Mouse (Mus musculus) neural tube, embryonic 14.5 days (tissue): Measurements from ENCODE around the gene Siva1. TPM values are rescaled to one million over a fixed set of nuclear protein-coding genes. Genes with fewer than 3 reads are reported as not detected.

ENCODE experiments used
- ATAC-seq: fragments of 200-750 bp; cut with Nextera tagmentation; 2 replicates; pipeline ENCODE4 v1.8.0; 2017; ENCODE audit warnings: low read depth, mild to moderate bottlenecking, moderate TSS enrichment, moderate library complexity
- H3K27ac ChIP-seq: fragments of 300-500 bp; sonication (generic); 2 replicates; pipeline ENCODE4 v1.5.1; 2014; ENCODE audit warnings: low read depth, mild to moderate bottlenecking, control low read depth, low read length, moderate library complexity, mixed read lengths
- H3K27me3 ChIP-seq: fragments of 300-500 bp; sonication (generic); 2 replicates; pipeline ENCODE4 v1.6.1; 2014; ENCODE audit warnings: low read length; ENCODE audit not compliant: control insufficient read depth, insufficient read depth
- H3K36me3 ChIP-seq: fragments of 300-500 bp; sonication (generic); 2 replicates; pipeline ENCODE4 v1.6.1; 2014; ENCODE audit warnings: low read length, mixed read lengths; ENCODE audit not compliant: control insufficient read depth, insufficient read depth
- H3K4me1 ChIP-seq: fragments of 300-500 bp; sonication (generic); 2 replicates; pipeline ENCODE4 v1.6.1; 2014; ENCODE audit warnings: low read length; ENCODE audit not compliant: control insufficient read depth, insufficient read depth
- H3K4me2 ChIP-seq: fragments of 300-500 bp; sonication (generic); 2 replicates; pipeline ENCODE4 v1.6.1; 2014; ENCODE audit warnings: mild to moderate bottlenecking, low read depth, low read length, control low read depth
- H3K4me3 ChIP-seq: fragments of 300-500 bp; sonication (generic); 2 replicates; pipeline ENCODE4 v1.5.1; 2014; ENCODE audit warnings: low read depth, low read length, control low read depth, mixed read lengths
- H3K9ac ChIP-seq: fragments of 300-500 bp; sonication (generic); replicated peaks from 2 replicates; pipeline ENCODE4 v1.6.1; 2014; ENCODE audit warnings: low read depth, mild to moderate bottlenecking, control low read depth, low read length, mixed read lengths
- H3K9me3 ChIP-seq: fragments of 300-500 bp; sonication (generic); 2 replicates; pipeline ENCODE4 v1.6.1; 2016; ENCODE audit warnings: low read length; ENCODE audit not compliant: control insufficient read depth
- WGBS: fragments of 180-500 bp; shearing (Covaris S2); extraction: QIAGEN DNeasy Blood & Tissue Kit; methylation state at CpG from one replicate; pipeline ENCODE4 v1.1.7; 2014; 5-methylcytosine and 5-hydroxymethylcytosine counted together
- microRNA-seq: library from miRNA; unstranded; fragments of <30 nt; microRNA quantifications from one replicate; pipeline ENCODE4, GENCODE M21; 2016
- polyA plus RNA-seq: library from polyadenylated mRNA; unstranded; fragments of >200 nt; fragmentation: Nextera tagmentation; extraction: Ambion mirVana; gene quantifications from 2 replicates; pipeline ENCODE4 v1.2.1, GENCODE M21; 2014

Siva1 gene
- polyA plus RNA-seq, 1 experiment from 2014 or later = 46.8 TPM

DNA sequence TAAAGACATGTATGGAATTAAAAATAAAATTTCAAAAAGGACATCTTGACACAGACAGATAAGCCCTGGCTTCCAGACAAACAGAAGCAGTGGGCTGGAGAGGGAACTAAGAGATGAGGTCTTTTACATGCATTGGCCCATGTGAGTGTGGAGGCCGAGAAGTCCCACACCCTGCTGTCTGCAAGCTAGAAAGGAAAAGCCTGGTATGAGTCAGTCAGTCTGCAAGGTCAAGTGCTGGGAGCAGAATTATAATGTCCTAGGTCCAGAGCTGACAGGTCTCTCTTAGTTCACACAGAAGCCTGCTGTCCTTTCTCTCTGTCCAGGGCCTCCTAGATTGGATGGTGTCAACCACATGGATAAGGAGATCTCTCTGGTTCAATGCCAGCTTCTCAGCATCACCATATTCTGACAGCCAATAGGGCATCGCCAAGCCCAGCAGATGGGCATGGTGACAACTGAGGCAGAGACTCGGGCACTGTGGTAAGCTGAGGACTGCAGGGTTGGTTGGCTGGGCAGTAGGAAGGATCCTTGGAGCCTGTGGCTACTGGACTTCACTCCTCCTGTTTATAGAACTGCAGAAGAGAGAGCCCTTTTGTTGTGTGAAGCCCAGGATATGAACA is 52.4 kb downstream of the Siva1 start:
- H3K9me3 ChIP-seq = no peaks in the 10 kb centered on the region
- H3K4me2 ChIP-seq = no peak overlapping the region
- H3K27me3 ChIP-seq = no peaks in the 10 kb centered on the region
- no peak overlapping the region for H3K27ac ChIP-seq
- H3K4me3 ChIP-seq = no peak overlapping the region
- no peaks in the 10 kb centered on the region for H3K36me3 ChIP-seq
- no peak overlapping the region for H3K9ac ChIP-seq
- H3K4me1 ChIP-seq = peaks cover 21% of the 10 kb centered on the region
- ATAC-seq = no peak
- WGBS = 84% methylated on average over 3 of the region's 3 CpGs

Small RNA genes within 50 kb of the gene (microRNA-seq; reads per million reads assigned to microRNA genes)
- 0.85 reads per million for gene Mir6939

Other genes starting within 250 kb of the Siva1 start
- gene A530016L24Rik, start 155.2 kb upstream of the Siva1 start, polyA plus RNA-seq = 0.08 and 0.21 TPM in 2 replicates
- gene Tmem179, start 127.9 kb upstream of the Siva1 start, polyA plus RNA-seq = 52.3 and 63.3 TPM in 2 replicates
- 0.20 and 2.1 TPM in 2 replicates for gene Inf2, start 55.9 kb upstream of the Siva1 start, polyA plus RNA-seq
- gene Adssl1, start 24.6 kb upstream of the Siva1 start, polyA plus RNA-seq = 2.7 and 3.4 TPM in 2 replicates
- gene Akt1, start 30.2 kb downstream of the Siva1 start, polyA plus RNA-seq = 57.9 and 59.2 TPM in 2 replicates
- 1.3 and 3.5 TPM in 2 replicates for gene Zbtb42, start 34.1 kb downstream of the Siva1 start, polyA plus RNA-seq
- 33.2 and 36.1 TPM in 2 replicates for gene Cep170b, start 75.8 kb downstream of the Siva1 start, polyA plus RNA-seq
- gene Pld4, start 116.0 kb downstream of the Siva1 start, polyA plus RNA-seq = 4.5 and 6.9 TPM in 2 replicates
- gene Ahnak2, start 158.0 kb downstream of the Siva1 start, polyA plus RNA-seq = 3.1 and 4.9 TPM in 2 replicates
- gene Clba1, start 164.3 kb downstream of the Siva1 start, polyA plus RNA-seq = 17.5 and 17.8 TPM in 2 replicates
- 33.6 and 37.5 TPM in 2 replicates for gene Cdca4, start 184.7 kb downstream of the Siva1 start, polyA plus RNA-seq
- gene Gpr132, start 223.5 kb downstream of the Siva1 start, polyA plus RNA-seq = 0.10 TPM in 1 of 2 replicates, not detected in the other